Mouse (Mus musculus): ENCODE data around the gene Gm7137. TPM values are rescaled to one million over a fixed set of nuclear protein-coding genes. Genes with fewer than 3 reads are reported as not detected.
"Not testable (repeated sequence)": the region's sequence is repeated elsewhere in the genome, so short reads cannot be mapped to it uniquely, and the experiment has no call there.

Gene Gm7137
- polyA plus RNA-seq, 1 experiment, result not detected

DNA sequence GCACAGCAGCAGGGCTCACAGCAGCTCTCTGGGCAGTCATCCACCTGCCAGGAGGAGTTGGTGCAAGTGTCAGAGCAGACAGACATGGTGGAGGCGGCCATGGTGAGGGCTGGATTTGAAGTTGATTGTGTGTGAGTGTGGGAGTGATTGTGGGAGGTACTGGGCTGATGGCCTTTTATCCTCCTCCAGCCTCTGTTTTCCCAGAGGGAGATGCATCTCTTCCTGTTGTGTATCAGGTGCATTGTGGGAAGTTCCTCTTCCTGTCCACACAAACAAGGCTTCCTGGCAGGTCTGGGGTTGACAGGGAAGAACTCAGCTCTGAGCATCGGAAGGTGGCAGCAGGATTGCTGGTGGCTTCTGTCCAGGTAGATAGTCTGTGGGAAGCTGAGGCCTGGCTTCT lies 7.0 kb upstream of the Gm7137 start, which contains the start of gene Gm9639:
Gene Gm9639 (minus strand): TSS at position 101 of the 400 bp plus-strand sequence.
- Histone ChIP-seq H3K27me3 (ENCODE audit: control insufficient read depth, insufficient read depth, low read length, poor library complexity, severe bottlenecking) (no peaks in the 10 kb centered on the region), H3K4me1 (ENCODE audit: control insufficient read depth, insufficient read depth, low read length) (no peaks in the 10 kb centered on the region), H3K4me3 (ENCODE audit: low read depth, low read length) (no peak within 1 kb of the TSS), H3K36me3 (ENCODE audit: control insufficient read depth, insufficient read depth, low read length, poor library complexity, severe bottlenecking) (no peaks in the 10 kb centered on the region), H3K27ac (ENCODE audit: insufficient read depth, low read length) (no peak within 1 kb of the TSS), H3K9me3 (replicated peaks; ENCODE audit: control insufficient read depth, insufficient read depth, low read length, poor library complexity, severe bottlenecking) (no peaks in the 10 kb centered on the region), H3K9ac (ENCODE audit: low read depth, poor library complexity, severe bottlenecking) (no peak within 1 kb of the TSS)
- TF ChIP-seq EP300 (IDR thresholded peaks at IDR 0.05; ENCODE audit: insufficient read depth, low read depth, low read length) (no peak), CTCF (IDR thresholded peaks at IDR 0.05; ENCODE audit: low read depth, low read length) (no peak), POLR2A (IDR thresholded peaks at IDR 0.05; ENCODE audit: insufficient read depth, low read length) (no peak)

DNA sequence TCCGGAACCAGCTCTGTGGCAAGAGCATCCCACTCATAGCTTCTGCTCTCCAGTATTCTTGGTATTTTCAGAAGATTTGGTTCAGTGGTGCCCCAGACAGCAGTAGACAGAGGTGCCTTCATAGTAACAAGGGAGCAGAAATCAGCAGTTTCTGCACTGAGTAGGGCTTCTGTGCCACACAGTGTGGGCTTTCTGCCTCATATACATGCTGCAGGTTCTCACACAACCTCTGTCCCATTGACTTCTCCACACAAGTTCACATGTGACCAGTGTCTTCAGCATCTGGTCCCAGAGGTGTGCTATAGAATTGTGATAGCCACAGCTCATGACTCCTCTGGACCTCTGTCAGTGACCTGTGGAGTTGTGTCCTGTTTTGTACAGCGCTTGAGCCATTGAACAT lies 621 bp upstream of the Gm7137 start:
- H3K9ac ChIP-seq (ENCODE audit: low read depth, poor library complexity, severe bottlenecking), result no peak overlapping the region
- no peaks in the 10 kb centered on the region for H3K36me3 ChIP-seq (ENCODE audit: control insufficient read depth, insufficient read depth, low read length, poor library complexity, severe bottlenecking)
- no peak overlapping the region for H3K4me3 ChIP-seq (ENCODE audit: low read depth, low read length)
- no peak for TF ChIP-seq POLR2A (IDR thresholded peaks at IDR 0.05; ENCODE audit: insufficient read depth, low read length)
- no peak for TF ChIP-seq CTCF (IDR thresholded peaks at IDR 0.05; ENCODE audit: low read depth, low read length)
- no peak for TF ChIP-seq EP300 (IDR thresholded peaks at IDR 0.05; ENCODE audit: insufficient read depth, low read depth, low read length)
- no peaks in the 10 kb centered on the region for H3K9me3 ChIP-seq (replicated peaks; ENCODE audit: control insufficient read depth, insufficient read depth, low read length, poor library complexity, severe bottlenecking)
- H3K27ac ChIP-seq (ENCODE audit: insufficient read depth, low read length), result no peak overlapping the region
- no peaks in the 10 kb centered on the region for H3K4me1 ChIP-seq (ENCODE audit: control insufficient read depth, insufficient read depth, low read length)
- H3K27me3 ChIP-seq (ENCODE audit: control insufficient read depth, insufficient read depth, low read length, poor library complexity, severe bottlenecking), result no peaks in the 10 kb centered on the region

DNA sequence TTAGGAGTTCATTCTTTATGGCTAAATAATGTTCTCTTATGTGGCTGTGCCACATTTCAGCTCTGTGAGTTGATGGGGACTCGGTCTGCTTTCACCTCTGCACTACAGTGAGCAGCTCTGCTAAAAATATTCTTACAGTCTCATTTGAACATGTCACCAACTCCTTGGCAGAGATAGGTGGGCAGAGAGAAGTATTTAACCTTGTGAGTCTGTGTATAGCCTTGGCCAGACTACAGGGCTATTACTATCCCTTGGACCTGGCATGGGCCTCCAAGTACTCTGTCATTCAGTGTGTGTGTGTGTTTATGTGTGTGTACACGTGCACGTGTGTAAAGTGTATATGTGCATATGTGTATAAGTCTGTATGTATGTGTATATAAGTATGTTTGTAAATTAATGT lies 4.6 kb downstream of the Gm7137 start:
- not testable (repeated sequence) for H3K4me1 ChIP-seq (ENCODE audit: control insufficient read depth, insufficient read depth, low read length); H3K27ac ChIP-seq (ENCODE audit: insufficient read depth, low read length); H3K9me3 ChIP-seq (replicated peaks; ENCODE audit: control insufficient read depth, insufficient read depth, low read length, poor library complexity, severe bottlenecking); H3K9ac ChIP-seq (ENCODE audit: low read depth, poor library complexity, severe bottlenecking); H3K4me3 ChIP-seq (ENCODE audit: low read depth, low read length); H3K36me3 ChIP-seq (ENCODE audit: control insufficient read depth, insufficient read depth, low read length, poor library complexity, severe bottlenecking); H3K27me3 ChIP-seq (ENCODE audit: control insufficient read depth, insufficient read depth, low read length, poor library complexity, severe bottlenecking)

DNA sequence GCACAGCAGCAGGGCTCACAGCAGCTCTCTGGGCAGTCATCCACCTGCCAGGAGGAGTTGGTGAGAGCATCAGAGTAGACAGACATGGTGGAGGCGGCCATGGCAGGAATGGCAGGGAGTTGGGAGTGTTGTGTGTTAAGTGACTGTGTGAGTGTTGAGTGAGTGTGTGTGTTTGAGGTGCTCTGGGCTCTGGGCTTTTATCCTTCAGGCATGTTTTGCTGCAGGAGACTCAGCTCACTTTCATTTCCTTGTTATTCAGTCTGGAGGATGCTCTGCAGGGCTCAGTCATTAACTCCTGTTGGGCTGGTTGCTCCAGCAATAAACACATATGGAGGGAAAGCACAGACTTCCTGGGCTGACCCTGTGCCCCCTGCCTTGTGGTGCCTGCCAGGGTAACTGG lies 5.6 kb downstream of the Gm7137 start, which contains the start of gene Gm3250:
Gene Gm3250 (minus strand): TSS at position 101 of the 400 bp plus-strand sequence.
- not testable (repeated sequence) for H3K9ac ChIP-seq (ENCODE audit: low read depth, poor library complexity, severe bottlenecking)

DNA sequence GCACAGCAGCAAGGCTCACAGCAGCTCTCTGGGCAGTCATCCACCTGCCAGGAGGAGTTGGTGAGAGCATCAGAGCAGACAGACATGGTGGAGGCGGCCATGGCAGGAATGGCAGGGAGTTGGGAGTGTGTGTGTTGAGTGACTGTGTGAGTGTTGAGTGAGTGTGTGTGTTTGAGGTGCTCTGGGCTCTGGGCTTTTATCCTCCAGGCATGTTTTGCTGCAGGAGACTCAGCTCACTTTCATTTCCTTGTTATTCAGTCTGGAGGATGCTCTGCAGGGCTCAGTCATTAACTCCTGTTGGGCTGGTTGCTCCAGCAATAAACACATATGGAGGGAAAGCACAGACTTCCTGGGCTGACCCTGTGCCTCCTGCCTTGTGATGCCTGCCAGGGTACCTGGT lies 11.2 kb downstream of the Gm7137 start, which contains the start of gene Gm7138:
Gene Gm7138 (minus strand): TSS at position 101 of the 400 bp plus-strand sequence.
- not testable (repeated sequence) for H3K9me3 ChIP-seq (replicated peaks; ENCODE audit: control insufficient read depth, insufficient read depth, low read length, poor library complexity, severe bottlenecking); H3K27ac ChIP-seq (ENCODE audit: insufficient read depth, low read length); H3K4me3 ChIP-seq (ENCODE audit: low read depth, low read length); H3K9ac ChIP-seq (ENCODE audit: low read depth, poor library complexity, severe bottlenecking); H3K36me3 ChIP-seq (ENCODE audit: control insufficient read depth, insufficient read depth, low read length, poor library complexity, severe bottlenecking); H3K27me3 ChIP-seq (ENCODE audit: control insufficient read depth, insufficient read depth, low read length, poor library complexity, severe bottlenecking); H3K4me1 ChIP-seq (ENCODE audit: control insufficient read depth, insufficient read depth, low read length)

More for the DNA sequence above, 5.6 kb downstream of the Gm7137 start, which contains the start of gene Gm3250:
- not testable (repeated sequence) for H3K27me3 ChIP-seq (ENCODE audit: control insufficient read depth, insufficient read depth, low read length, poor library complexity, severe bottlenecking); H3K27ac ChIP-seq (ENCODE audit: insufficient read depth, low read length); H3K4me3 ChIP-seq (ENCODE audit: low read depth, low read length); H3K9me3 ChIP-seq (replicated peaks; ENCODE audit: control insufficient read depth, insufficient read depth, low read length, poor library complexity, severe bottlenecking); H3K4me1 ChIP-seq (ENCODE audit: control insufficient read depth, insufficient read depth, low read length); H3K36me3 ChIP-seq (ENCODE audit: control insufficient read depth, insufficient read depth, low read length, poor library complexity, severe bottlenecking)

DNA sequence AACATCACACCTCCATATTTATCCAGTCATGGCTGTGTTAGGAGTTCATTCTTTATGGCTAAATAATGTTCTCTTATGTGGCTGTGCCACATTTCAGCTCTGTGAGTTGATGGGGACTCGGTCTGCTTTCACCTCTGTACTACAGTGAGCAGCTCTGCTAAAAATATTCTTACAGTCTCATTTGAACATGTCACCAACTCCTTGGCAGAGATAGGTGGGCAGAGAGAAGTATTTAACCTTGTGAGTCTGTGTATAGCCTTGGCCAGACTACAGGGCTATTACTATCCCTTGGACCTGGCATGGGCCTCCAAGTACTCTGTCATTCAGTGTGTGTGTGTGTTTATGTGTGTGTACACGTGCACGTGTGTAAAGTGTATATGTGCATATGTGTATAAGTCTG lies 15.9 kb downstream of the Gm7137 start:
- not testable (repeated sequence) for H3K4me1 ChIP-seq (ENCODE audit: control insufficient read depth, insufficient read depth, low read length); H3K9ac ChIP-seq (ENCODE audit: low read depth, poor library complexity, severe bottlenecking); H3K36me3 ChIP-seq (ENCODE audit: control insufficient read depth, insufficient read depth, low read length, poor library complexity, severe bottlenecking); H3K9me3 ChIP-seq (replicated peaks; ENCODE audit: control insufficient read depth, insufficient read depth, low read length, poor library complexity, severe bottlenecking); H3K27ac ChIP-seq (ENCODE audit: insufficient read depth, low read length); H3K27me3 ChIP-seq (ENCODE audit: control insufficient read depth, insufficient read depth, low read length, poor library complexity, severe bottlenecking); H3K4me3 ChIP-seq (ENCODE audit: low read depth, low read length)

DNA sequence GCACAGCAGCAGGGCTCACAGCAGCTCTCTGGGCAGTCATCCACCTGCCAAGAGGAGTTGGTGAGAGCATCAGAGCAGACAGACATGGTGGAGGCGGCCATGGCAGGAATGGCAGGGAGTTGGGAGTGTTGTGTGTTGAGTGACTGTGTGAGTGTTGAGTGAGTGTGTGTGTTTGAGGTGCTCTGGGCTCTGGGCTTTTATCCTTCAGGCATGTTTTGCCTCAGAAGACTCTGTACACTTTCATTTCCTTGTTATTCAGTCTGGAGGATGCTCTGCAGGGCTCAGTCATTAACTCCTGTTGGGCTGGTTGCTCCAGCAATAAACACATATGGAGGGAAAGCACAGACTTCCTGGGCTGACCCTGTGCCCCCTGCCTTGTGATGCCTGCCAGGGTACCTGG lies 16.8 kb downstream of the Gm7137 start, which contains the start of gene Gm3238:
Gene Gm3238 (minus strand): TSS at position 101 of the 400 bp plus-strand sequence.
- not testable (repeated sequence) for H3K4me1 ChIP-seq (ENCODE audit: control insufficient read depth, insufficient read depth, low read length); H3K27me3 ChIP-seq (ENCODE audit: control insufficient read depth, insufficient read depth, low read length, poor library complexity, severe bottlenecking); H3K9me3 ChIP-seq (replicated peaks; ENCODE audit: control insufficient read depth, insufficient read depth, low read length, poor library complexity, severe bottlenecking); H3K27ac ChIP-seq (ENCODE audit: insufficient read depth, low read length); H3K4me3 ChIP-seq (ENCODE audit: low read depth, low read length); H3K36me3 ChIP-seq (ENCODE audit: control insufficient read depth, insufficient read depth, low read length, poor library complexity, severe bottlenecking); H3K9ac ChIP-seq (ENCODE audit: low read depth, poor library complexity, severe bottlenecking)
